Mouse (Mus musculus): ENCODE results near the gene Nenf. TPM values are rescaled to one million over a fixed set of nuclear protein-coding genes. Genes with fewer than 3 reads are reported as not detected.

The Nenf gene
- polyA plus RNA-seq, 1 experiment from 2014 or later: 121 TPM

- Histone ChIP-seq H3K9ac (no peak overlapping the region), H3K4me1 (replicated peaks) (peaks cover 8% of the 10 kb centered on the region), H3K27ac (peak overlapping the region; percentile 64), H3K27me3 (no peaks in the 10 kb centered on the region), H3K4me2 (no peak overlapping the region), H3K36me3 (no peaks in the 10 kb centered on the region), H3K9me3 (replicated peaks) (no peaks in the 10 kb centered on the region), H3K4me3 (no peak overlapping the region)
- WGBS: 26% methylated on average over 5 of the region's 5 CpGs
- no peak for ATAC-seq (replicated peaks; ENCODE audit: insufficient number of reproducible peaks, insufficient read depth, low FRiP score, low read depth)
Measured at GRCm38 (mm10) chr1:191318686-191319085, 692 bp upstream of the Nenf start.

- Histone ChIP-seq H3K9me3 (replicated peaks) (no peaks in the 10 kb centered on the region), H3K27me3 (no peaks in the 10 kb centered on the region), H3K27ac (no peak overlapping the region), H3K36me3 (no peaks in the 10 kb centered on the region), H3K4me2 (peak overlapping the region; percentile 77), H3K4me3 (peak overlapping the region; percentile 78; the same call in 1 of the 2 replicates), H3K9ac (no peak overlapping the region), H3K4me1 (replicated peaks) (peaks cover 17% of the 10 kb centered on the region)
- no peak for ATAC-seq (replicated peaks; ENCODE audit: insufficient number of reproducible peaks, insufficient read depth, low FRiP score, low read depth)
- 88% methylated on average over 8 of the region's 8 CpGs for WGBS
Measured at GRCm38 (mm10) chr1:191316818-191317217, 1.2 kb downstream of the Nenf start.

DNA sequence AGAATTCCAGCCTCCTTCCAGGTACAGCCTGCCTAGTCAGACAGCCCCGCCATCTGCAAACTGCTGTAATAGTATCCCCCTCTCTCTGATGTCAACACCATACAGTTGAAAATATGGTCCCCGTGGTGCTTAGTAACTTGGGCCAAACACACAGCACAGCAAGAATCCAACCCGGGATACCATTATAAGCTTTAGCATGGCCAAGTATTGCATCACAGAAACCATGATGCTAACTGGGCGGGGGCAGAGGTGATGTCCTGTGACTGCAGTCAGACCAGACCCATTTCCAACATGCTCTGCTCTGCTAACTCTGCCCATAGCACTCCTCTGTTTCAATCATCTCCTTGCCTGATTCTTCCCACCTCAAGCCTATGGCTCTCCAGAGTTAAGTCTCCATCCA, 4.1 kb downstream of the Nenf start:
- Histone ChIP-seq H3K4me1 (replicated peaks) (peaks cover 16% of the 10 kb centered on the region), H3K27ac (no peak overlapping the region), H3K9ac (no peak overlapping the region), H3K36me3 (0 out of 2 replicates have a peak, but pooled peaks cover 3% of the 10 kb centered on the region), H3K4me3 (no peak overlapping the region), H3K4me2 (no peak overlapping the region), H3K27me3 (no peaks in the 10 kb centered on the region), H3K9me3 (replicated peaks) (no peaks in the 10 kb centered on the region)
- 57% methylated on average over 4 of the region's 4 CpGs for WGBS
- no peak for ATAC-seq (replicated peaks; ENCODE audit: insufficient number of reproducible peaks, insufficient read depth, low FRiP score, low read depth)

- peak overlapping the region; percentile 70 for H3K9ac ChIP-seq
- no peaks in the 10 kb centered on the region for H3K9me3 ChIP-seq (replicated peaks)
- peaks cover 14% of the 10 kb centered on the region for H3K4me1 ChIP-seq (replicated peaks)
- ATAC-seq (replicated peaks; ENCODE audit: insufficient number of reproducible peaks, insufficient read depth, low FRiP score, low read depth): no peak
- H3K36me3 ChIP-seq: peaks cover 5% of the 10 kb centered on the region
- H3K27ac ChIP-seq: peak overlapping the region; percentile 89
- WGBS: 54% methylated on average over 6 of the region's 6 CpGs
- peak overlapping the region; percentile 77 for H3K4me3 ChIP-seq
- H3K4me2 ChIP-seq: peak overlapping the region; percentile 66
- no peaks in the 10 kb centered on the region for H3K27me3 ChIP-seq
Measured at GRCm38 (mm10) chr1:191313158-191313557, 4.8 kb downstream of the Nenf start.

- H3K36me3 ChIP-seq: peaks cover 10% of the 10 kb centered on the region
- no peaks in the 10 kb centered on the region for H3K9me3 ChIP-seq (replicated peaks)
- no peaks in the 10 kb centered on the region for H3K27me3 ChIP-seq
- ATAC-seq (replicated peaks; ENCODE audit: insufficient number of reproducible peaks, insufficient read depth, low FRiP score, low read depth): peak; percentile 94
- peak overlapping the region; percentile 89 for H3K27ac ChIP-seq
- H3K4me1 ChIP-seq (replicated peaks): peaks cover 14% of the 10 kb centered on the region
- peak overlapping the region; percentile 70 for H3K9ac ChIP-seq
- WGBS: 0% methylated on average over 14 of the region's 14 CpGs
- H3K4me3 ChIP-seq: peak overlapping the region; percentile 77
- peak overlapping the region; percentile 66 for H3K4me2 ChIP-seq
Measured at GRCm38 (mm10) chr1:191312513-191312941, 5.5 kb downstream of the Nenf start.

- no peak overlapping the region for H3K9ac ChIP-seq
- WGBS: 63% methylated on average over 4 of the region's 4 CpGs
- H3K9me3 ChIP-seq (replicated peaks): no peaks in the 10 kb centered on the region
- H3K4me3 ChIP-seq: no peak overlapping the region
- no peaks in the 10 kb centered on the region for H3K27me3 ChIP-seq
- H3K27ac ChIP-seq: no peak overlapping the region
- peaks cover 10% of the 10 kb centered on the region for H3K36me3 ChIP-seq
- ATAC-seq (replicated peaks; ENCODE audit: insufficient number of reproducible peaks, insufficient read depth, low FRiP score, low read depth): no peak
- no peak overlapping the region for H3K4me2 ChIP-seq
- H3K4me1 ChIP-seq (replicated peaks): peaks cover 9% of the 10 kb centered on the region
Measured at GRCm38 (mm10) chr1:191311296-191311898, 6.6 kb downstream of the Nenf start.

- no peak overlapping the region for H3K4me3 ChIP-seq
- no peaks in the 10 kb centered on the region for H3K27me3 ChIP-seq
- no peak overlapping the region for H3K9ac ChIP-seq
- H3K4me2 ChIP-seq: no peak overlapping the region
- H3K36me3 ChIP-seq: peaks cover 10% of the 10 kb centered on the region
- no peak for ATAC-seq (replicated peaks; ENCODE audit: insufficient number of reproducible peaks, insufficient read depth, low FRiP score, low read depth)
- 82% methylated on average over 9 of the region's 9 CpGs for WGBS
- no peaks in the 10 kb centered on the region for H3K9me3 ChIP-seq (replicated peaks)
- peaks cover 9% of the 10 kb centered on the region for H3K4me1 ChIP-seq (replicated peaks)
- no peak overlapping the region for H3K27ac ChIP-seq
Measured at GRCm38 (mm10) chr1:191307766-191308455, 10.1 kb downstream of the Nenf start.

- Histone ChIP-seq H3K36me3 (peaks cover 10% of the 10 kb centered on the region), H3K9me3 (replicated peaks) (no peaks in the 10 kb centered on the region), H3K9ac (no peak overlapping the region), H3K27ac (no peak overlapping the region), H3K27me3 (no peaks in the 10 kb centered on the region), H3K4me2 (no peak overlapping the region), H3K4me3 (no peak overlapping the region), H3K4me1 (replicated peaks) (peaks cover 13% of the 10 kb centered on the region)
- 86% methylated on average over 9 of the region's 9 CpGs for WGBS
- no peak for ATAC-seq (replicated peaks; ENCODE audit: insufficient number of reproducible peaks, insufficient read depth, low FRiP score, low read depth)
Measured at GRCm38 (mm10) chr1:191306316-191306715, 11.7 kb downstream of the Nenf start.

DNA sequence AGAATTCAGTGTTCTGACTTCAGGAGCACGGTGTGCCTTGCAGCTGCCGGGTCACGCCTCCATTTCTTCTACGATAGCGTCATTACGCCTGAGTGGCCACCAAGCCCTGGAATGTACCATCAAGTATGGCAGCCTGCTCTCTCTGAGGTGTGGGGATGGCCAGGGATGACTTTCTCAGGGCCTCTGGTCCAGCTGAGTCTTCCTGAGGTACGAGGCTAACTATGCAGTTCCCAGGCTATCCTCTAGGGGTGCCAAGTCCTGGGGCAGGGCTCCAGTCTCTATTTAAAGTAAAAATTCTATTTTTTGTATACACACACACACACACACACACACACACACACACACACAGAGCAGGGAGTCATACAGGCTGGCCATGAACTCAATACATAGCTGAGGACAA, 12.4 kb downstream of the Nenf start:
- no peak for ATAC-seq (replicated peaks; ENCODE audit: insufficient number of reproducible peaks, insufficient read depth, low FRiP score, low read depth)
- no peak overlapping the region for H3K27ac ChIP-seq
- H3K27me3 ChIP-seq: no peaks in the 10 kb centered on the region
- H3K36me3 ChIP-seq: peaks cover 10% of the 10 kb centered on the region
- H3K4me3 ChIP-seq: no peak overlapping the region
- no peak overlapping the region for H3K4me2 ChIP-seq
- H3K9ac ChIP-seq: no peak overlapping the region
- 66% methylated on average over 7 of the region's 7 CpGs for WGBS
- no peaks in the 10 kb centered on the region for H3K9me3 ChIP-seq (replicated peaks)
- peaks cover 13% of the 10 kb centered on the region for H3K4me1 ChIP-seq (replicated peaks)

DNA sequence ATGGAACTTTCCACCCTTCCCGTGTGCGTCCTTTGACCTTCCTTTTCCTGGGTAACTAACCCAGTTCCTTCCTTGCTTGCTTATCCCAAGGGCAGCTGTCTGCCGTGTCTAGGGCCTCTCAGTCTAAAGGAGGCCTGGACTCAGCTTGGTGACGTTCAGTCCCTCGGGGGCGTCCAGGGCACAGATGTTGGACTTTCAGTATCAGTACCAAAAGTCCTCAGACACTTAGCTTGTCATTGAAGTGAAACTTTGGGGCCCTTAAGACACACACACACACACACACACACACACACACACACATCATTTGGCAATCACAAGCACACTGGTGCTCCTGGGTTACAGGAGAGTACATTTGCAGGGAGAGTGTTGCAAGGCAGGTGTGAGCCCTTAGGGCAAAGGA, 13.8 kb downstream of the Nenf start:
- Histone ChIP-seq H3K4me1 (replicated peaks) (peaks cover 22% of the 10 kb centered on the region), H3K9ac (no peak overlapping the region), H3K27me3 (no peaks in the 10 kb centered on the region), H3K36me3 (peaks cover 9% of the 10 kb centered on the region), H3K4me2 (no peak overlapping the region), H3K9me3 (replicated peaks) (no peaks in the 10 kb centered on the region), H3K4me3 (no peak overlapping the region), H3K27ac (no peak overlapping the region)
- WGBS: 64% methylated on average over 6 of the region's 6 CpGs
- ATAC-seq (replicated peaks; ENCODE audit: insufficient number of reproducible peaks, insufficient read depth, low FRiP score, low read depth): no peak

GRCm38 (mm10) chr1:191303736-191304135, 14.3 kb downstream of the Nenf start:
- Histone ChIP-seq H3K4me3 (no peak overlapping the region), H3K9me3 (replicated peaks) (no peaks in the 10 kb centered on the region), H3K4me2 (no peak overlapping the region), H3K9ac (no peak overlapping the region), H3K27ac (no peak overlapping the region), H3K36me3 (peaks cover 8% of the 10 kb centered on the region), H3K4me1 (replicated peaks) (peaks cover 27% of the 10 kb centered on the region), H3K27me3 (no peaks in the 10 kb centered on the region)
- WGBS: 50% methylated on average over 3 of the region's 3 CpGs
- ATAC-seq (replicated peaks; ENCODE audit: insufficient number of reproducible peaks, insufficient read depth, low FRiP score, low read depth): no peak

GRCm38 (mm10) chr1:191301903-191302302, 16.1 kb downstream of the Nenf start:
- Histone ChIP-seq H3K9ac (no peak overlapping the region), H3K27ac (0 out of 2 replicates have a peak overlapping the region, but pooled peaks have one; percentile 15), H3K4me2 (no peak overlapping the region), H3K9me3 (replicated peaks) (no peaks in the 10 kb centered on the region), H3K36me3 (no peaks in the 10 kb centered on the region), H3K4me3 (no peak overlapping the region), H3K27me3 (no peaks in the 10 kb centered on the region), H3K4me1 (replicated peaks) (peaks cover 43% of the 10 kb centered on the region)
- whole genome bisulfite sequencing: 39% methylated on average over 4 of the region's 4 CpGs
- no peak for ATAC-seq (replicated peaks; ENCODE audit: insufficient number of reproducible peaks, insufficient read depth, low FRiP score, low read depth)
